Mouse (Mus musculus) spleen, postnatal 36 days (tissue): ENCODE data around the gene Fam92b.

Source experiments
- DNase-seq, 2 experiments: peaks; one replicate each; pipeline ENCODE4 v3.0.0; 2022; ENCODE audit warnings: low spot score in 2 of 2, mixed read lengths in 1 of 2

The Fam92b gene

DNA sequence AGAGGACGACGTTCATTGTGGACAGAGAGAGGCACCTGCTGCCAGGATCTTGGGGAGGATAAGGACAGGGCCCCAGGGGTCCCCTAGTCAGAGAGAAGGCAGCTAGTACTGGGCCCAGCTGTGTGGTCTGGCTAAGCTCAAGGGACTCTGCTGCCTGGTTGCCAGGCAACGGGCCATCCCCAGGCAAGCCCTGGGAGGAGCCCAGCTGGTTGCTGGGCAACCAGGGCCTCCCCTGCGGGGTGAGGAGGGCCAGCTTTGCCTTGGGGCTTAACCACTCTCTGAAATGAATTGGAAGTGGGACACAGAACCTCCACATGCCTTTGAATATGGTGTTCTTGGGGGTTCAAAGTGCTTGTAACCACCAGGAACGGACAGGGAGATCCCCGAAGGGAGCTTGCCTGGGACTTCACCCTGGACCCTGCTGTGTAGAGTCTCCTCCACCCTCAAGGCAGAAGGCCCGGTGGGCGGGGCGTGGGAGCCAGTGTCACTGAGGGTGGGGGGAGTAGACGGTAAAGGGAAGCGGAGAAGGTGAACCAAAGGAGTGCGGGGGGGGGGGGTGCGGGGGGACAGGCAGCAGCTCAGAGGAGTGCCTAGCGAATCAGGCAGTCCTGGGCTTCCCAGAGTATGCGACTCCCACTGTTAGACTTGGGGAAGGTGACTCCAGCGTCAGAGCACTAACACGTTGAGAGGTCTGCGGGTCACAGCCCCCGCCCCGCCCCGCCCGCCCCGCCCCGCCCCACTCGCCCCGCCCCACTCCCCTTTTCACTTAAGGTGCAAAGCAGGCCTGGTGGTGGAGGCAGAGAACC, at the start of gene Fam92b:
Gene Fam92b (minus strand): TSS at position 149 of the 806 bp plus-strand sequence.
- peak; percentile 58 to 66 for DNase-seq

DNA sequence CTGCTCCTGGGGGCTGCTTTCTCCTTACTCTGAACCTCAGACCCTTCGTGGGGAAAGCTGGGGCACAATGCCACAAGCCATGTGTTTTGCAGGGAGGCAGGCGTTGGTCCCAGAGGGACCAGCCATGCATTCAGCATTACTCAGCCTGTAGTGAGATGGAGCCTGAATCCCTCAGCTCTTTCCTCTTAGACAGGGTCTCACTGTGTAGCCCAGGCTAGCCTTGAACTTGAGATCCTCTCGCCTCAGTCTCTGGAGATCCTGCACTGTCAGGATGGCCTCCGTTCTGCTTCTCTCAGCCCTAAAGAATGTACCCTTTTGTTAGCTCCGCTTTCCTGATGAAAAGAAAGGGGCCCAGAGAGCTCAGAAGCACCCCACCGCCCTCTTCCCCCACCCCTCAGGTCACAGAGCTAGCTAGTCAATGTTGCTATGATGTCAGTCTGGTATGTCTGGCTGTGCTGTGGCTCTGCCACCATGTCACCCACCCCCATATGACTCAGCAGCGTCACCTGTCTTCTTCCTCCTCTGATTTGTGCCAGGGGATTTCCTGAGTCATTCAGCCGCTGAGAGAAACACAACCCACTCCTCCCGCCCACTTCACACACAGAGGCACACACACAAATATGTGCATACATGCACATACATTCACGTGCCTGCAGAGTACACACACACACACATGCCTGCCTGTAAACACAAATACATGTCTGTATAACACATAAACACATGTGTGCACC, 48.3 kb upstream of the Fam92b start:
- peak; percentile 38 to 40 for DNase-seq

DNA sequence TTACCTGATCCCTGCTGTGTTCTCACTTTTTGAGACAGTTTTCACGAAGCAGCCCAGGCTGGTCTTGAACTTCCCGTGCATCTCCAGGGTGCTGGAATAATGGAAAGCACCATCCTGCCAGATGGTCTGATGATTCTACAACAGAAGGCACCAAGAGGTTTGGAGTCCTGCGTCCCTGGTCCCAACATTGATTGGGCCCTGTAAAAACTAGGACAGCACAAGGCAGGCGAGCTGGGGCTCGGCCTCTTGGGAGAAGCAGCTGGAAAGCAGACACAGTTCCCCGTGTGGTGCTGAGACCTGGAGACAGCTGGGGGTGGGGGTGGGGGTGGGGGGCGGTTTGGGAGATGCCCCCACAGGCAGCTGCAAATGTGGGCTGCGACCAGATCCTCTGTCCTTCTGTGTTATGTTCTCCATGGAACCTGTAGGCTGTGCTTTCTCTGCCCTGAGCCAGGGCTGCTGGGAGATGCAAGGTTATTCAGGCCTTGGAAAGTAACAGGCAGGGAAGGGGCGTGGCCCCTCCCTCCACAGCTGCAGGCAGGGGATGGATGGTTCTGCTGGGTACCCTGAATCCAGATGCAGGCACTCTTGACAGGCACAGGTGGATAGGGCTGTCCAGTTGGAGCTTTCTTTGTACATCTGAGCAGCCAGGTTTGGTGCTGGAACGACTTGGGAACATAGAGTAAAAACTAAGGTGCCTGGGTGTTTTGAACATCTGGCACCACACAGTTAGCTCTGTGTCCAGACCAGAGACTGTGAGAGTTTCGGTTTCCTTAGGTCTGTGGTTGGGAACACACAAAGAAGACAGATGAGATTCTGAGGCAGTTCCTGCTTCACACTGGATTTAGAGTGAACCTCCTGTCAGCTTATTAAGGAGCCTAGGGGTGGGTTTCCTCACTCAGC, 47.5 kb upstream of the Fam92b start:
- DNase-seq, result no peak

GRCm38 (mm10) chr8:120222548-120222947, 45.3 kb upstream of the Fam92b start:
- DNase-seq, result no peak

- DNase-seq, result no peak
Observed at GRCm38 (mm10) chr8:120216855-120217830, 39.9 kb upstream of the Fam92b start.

GRCm38 (mm10) chr8:120215416-120216141, 38.3 kb upstream of the Fam92b start:
- no peak for DNase-seq

DNA sequence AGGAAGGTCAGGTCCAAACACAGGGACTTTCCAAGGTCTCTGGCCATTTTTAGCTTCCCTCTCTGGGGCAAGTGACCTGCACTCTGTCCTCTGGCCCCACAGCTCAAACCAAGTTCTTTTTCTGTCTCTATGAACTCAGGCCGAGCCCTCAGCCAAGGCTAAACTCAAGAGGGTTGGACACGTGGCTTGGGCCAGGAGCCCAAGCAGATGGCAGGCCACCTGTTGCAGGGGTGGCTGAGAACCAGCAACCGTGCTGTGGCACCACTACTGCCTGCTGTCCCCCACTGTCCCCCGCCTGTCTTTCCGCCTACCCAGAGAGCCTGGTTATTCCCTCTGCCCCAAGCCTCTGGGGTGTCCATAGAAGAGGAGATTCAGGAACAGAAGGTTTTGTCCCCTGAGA, 36.7 kb upstream of the Fam92b start:
- peak; percentile 50 to 55 for DNase-seq

DNA sequence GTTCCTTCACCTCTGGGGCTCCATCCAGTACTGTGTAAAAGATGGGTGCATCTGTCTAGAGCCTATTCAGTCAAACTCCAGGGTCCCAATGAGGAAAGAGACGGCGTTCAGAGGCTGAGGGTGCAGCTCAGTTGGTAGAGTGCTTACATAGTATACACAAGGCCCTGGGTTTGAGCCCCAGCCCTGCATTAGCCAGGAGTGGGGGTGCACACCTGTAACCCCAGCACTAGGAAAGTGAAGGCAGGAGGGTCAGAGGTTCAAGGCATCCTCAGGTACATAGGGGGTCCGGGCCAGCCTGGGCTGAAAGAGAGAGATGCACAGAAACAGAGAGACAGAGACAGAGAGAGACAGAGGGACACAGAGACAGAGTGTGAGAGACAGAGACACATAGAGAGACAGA, 36.0 kb upstream of the Fam92b start:
- DNase-seq, result no peak

GRCm38 (mm10) chr8:120212596-120212995, 35.3 kb upstream of the Fam92b start:
- DNase-seq, result no peak

DNA sequence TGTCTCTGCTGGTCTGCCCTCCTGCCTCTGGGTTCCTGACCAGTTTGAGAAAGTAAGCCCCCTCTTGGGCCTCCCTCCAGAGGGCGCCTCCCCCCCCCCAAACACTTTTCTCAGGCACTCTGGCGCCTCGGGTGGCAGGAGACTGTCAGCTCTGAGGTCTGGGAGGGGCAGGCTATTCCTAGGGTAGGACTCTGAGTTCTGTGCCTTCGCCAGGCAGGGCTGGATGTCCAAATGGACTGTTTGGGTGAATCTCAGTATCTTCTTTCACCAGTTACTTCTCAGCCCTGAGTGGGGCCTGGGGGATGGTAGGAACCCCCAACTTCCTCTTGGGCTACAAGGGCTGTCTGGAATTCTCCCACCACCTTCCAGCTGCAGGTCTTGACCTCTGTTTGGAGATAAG, 34.1 kb upstream of the Fam92b start:
- no peak for DNase-seq

DNA sequence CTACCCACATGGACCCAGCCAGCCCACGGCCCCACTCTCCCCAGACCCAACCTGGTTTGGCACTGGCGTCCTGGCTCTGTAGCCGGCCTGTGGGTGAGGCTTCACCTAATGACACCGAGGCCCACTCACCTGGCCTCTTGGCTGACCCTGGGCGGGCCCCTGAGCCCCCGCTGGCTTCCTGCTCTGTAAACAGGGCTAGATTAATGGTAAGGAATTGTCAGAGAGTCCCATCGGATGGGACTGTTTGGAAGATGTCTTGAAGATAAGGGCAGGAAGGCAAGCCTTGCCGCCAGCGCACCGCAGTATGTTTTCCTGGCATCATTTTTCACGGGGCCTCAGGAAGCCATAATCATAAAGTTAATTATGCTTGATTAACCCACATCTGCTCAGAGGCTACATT, 30.8 kb upstream of the Fam92b start:
- no peak for DNase-seq

DNA sequence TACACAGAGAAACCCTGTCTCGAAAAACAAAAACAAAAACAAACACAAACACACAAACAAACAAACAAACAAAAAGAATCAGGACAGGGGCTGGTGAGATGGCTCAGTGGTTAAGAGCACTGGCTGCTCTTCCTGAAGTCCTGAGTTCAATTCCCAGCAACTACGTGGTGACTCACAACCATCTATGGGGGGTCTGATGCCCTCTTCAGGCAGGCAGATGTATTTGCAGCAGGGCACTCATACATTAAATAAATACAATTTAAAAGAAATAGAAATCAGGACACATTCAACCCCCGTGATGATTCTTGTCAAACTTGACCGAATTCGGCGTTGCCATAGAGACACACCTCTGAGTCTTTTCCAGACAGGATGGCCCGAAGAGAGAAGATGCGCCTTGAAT, 30.1 kb upstream of the Fam92b start:
- no peak for DNase-seq

DNA sequence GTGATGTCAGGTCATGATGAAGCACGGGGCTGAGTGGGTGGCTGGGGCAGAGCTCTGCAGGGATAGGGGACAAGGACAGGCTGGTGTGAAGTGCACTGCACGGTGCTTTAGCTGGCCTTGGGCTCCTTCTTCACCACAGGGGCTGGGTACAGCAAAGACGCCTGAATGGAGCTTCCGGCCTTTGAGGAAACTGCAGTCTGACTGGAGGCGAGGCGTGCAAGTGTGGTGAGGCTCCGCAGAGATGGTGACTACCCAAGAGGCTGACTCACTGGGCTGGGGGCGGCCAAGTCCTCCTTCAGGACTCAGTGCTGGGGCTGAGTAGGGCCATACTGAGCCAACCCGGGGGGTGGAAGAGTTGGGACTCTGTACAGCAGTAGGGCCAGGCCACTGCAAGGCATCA, 28.6 kb upstream of the Fam92b start:
- DNase-seq, result no peak

GRCm38 (mm10) chr8:120204736-120205360, 27.6 kb upstream of the Fam92b start:
- DNase-seq, result no peak

- no peak for DNase-seq
Observed at GRCm38 (mm10) chr8:120202546-120202945, 25.3 kb upstream of the Fam92b start.

- no peak for DNase-seq
Observed at GRCm38 (mm10) chr8:120201351-120201750, 24.1 kb upstream of the Fam92b start.

DNA sequence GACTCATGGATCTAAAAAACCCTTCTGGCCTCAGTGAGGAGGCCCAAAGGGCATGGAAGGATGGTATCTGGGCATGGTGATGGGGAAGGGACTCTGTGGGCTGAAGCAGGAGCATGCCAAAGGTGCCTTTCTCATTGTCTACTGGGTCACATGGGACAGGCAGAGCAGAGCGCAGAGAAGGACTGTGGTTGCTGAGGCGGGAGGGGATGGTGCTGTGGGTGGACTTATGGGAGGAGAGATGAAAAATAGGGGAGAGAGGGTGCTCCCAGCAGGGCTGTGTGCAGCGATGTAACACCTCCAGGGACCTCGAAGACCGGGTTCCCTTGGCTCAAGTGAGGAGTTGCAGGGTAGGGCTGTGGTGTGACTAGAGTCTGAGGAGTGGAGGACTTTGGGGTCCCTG, 14.9 kb upstream of the Fam92b start:
- DNase-seq, result no peak

GRCm38 (mm10) chr8:120191633-120192032, 14.4 kb upstream of the Fam92b start:
- no peak for DNase-seq

GRCm38 (mm10) chr8:120190810-120191413, 13.6 kb upstream of the Fam92b start:
- DNase-seq, result peak; percentile 34 to 35
